Mouse (Mus musculus): ENCODE data around the gene Fkbpl. TPM values are rescaled to one million over a fixed set of nuclear protein-coding genes. Genes with fewer than 3 reads are reported as not detected.

Fkbpl gene
- polyA plus RNA-seq, 1 experiment, result 9.9 TPM

GRCm38 (mm10) chr17:34676093-34676460 lies 31.5 kb downstream of the Fkbpl start:
- H3K4me3 ChIP-seq (ENCODE audit: insufficient read depth, poor library complexity, severe bottlenecking), result no peak overlapping the region
- peaks cover 84% of the 10 kb centered on the region for H3K27me3 ChIP-seq (ENCODE audit: control insufficient read depth, insufficient read depth, insufficient read length)
- no peaks in the 10 kb centered on the region for H3K79me3 ChIP-seq (ENCODE audit: low read depth)
- no peaks in the 10 kb centered on the region for H3K36me3 ChIP-seq (ENCODE audit: control insufficient read depth, insufficient read depth)
- H3K79me2 ChIP-seq (ENCODE audit: control insufficient read depth, insufficient read depth), result no peaks in the 10 kb centered on the region
- no peak overlapping the region for H3ac ChIP-seq (ENCODE audit: control insufficient read depth, insufficient read length, low read depth)
- no peak for TF ChIP-seq CEBPB (IDR thresholded peaks at IDR 0.05; ENCODE audit: low read depth)
- no peak for TF ChIP-seq MYOD1 (IDR thresholded peaks at IDR 0.05; ENCODE audit: control insufficient read depth, insufficient read length, low read depth)
- TF ChIP-seq USF1 (IDR thresholded peaks at IDR 0.05; ENCODE audit: low read depth), result no peak
- TF ChIP-seq CTCF (IDR thresholded peaks at IDR 0.05; ENCODE audit: control insufficient read depth, insufficient read depth, insufficient read length), result no peak
- no peak for TF ChIP-seq MAX (IDR thresholded peaks at IDR 0.05)
- TF ChIP-seq MYOG (IDR thresholded peaks at IDR 0.05; ENCODE audit: control insufficient read depth, extremely low read depth, insufficient read length), result no peak
- TF ChIP-seq FOSL1 (IDR thresholded peaks at IDR 0.05; ENCODE audit: insufficient read depth, low read length, poor library complexity, severe bottlenecking), result no peak

GRCm38 (mm10) chr17:34676671-34677070 lies 32.1 kb downstream of the Fkbpl start:
- Histone ChIP-seq H3K79me3 (ENCODE audit: low read depth) (no peaks in the 10 kb centered on the region), H3K4me3 (ENCODE audit: insufficient read depth, poor library complexity, severe bottlenecking) (no peak overlapping the region), H3ac (ENCODE audit: control insufficient read depth, insufficient read length, low read depth) (no peak overlapping the region), H3K79me2 (ENCODE audit: control insufficient read depth, insufficient read depth) (no peaks in the 10 kb centered on the region), H3K36me3 (ENCODE audit: control insufficient read depth, insufficient read depth) (no peaks in the 10 kb centered on the region), H3K27me3 (ENCODE audit: control insufficient read depth, insufficient read depth, insufficient read length) (peaks cover 78% of the 10 kb centered on the region)
- TF ChIP-seq USF1 (IDR thresholded peaks at IDR 0.05; ENCODE audit: low read depth) (no peak), MAX (IDR thresholded peaks at IDR 0.05) (no peak), MYOG (IDR thresholded peaks at IDR 0.05; ENCODE audit: control insufficient read depth, extremely low read depth, insufficient read length) (no peak), CEBPB (IDR thresholded peaks at IDR 0.05; ENCODE audit: low read depth) (no peak), MYOD1 (IDR thresholded peaks at IDR 0.05; ENCODE audit: control insufficient read depth, insufficient read length, low read depth) (no peak), FOSL1 (IDR thresholded peaks at IDR 0.05; ENCODE audit: insufficient read depth, low read length, poor library complexity, severe bottlenecking) (no peak), CTCF (IDR thresholded peaks at IDR 0.05; ENCODE audit: control insufficient read depth, insufficient read depth, insufficient read length) (no peak)

- no peak overlapping the region for H3K4me3 ChIP-seq (ENCODE audit: insufficient read depth, poor library complexity, severe bottlenecking)
- TF ChIP-seq MYOG (IDR thresholded peaks at IDR 0.05; ENCODE audit: control insufficient read depth, extremely low read depth, insufficient read length) (no peak), MYOD1 (IDR thresholded peaks at IDR 0.05; ENCODE audit: control insufficient read depth, insufficient read length, low read depth) (no peak), CEBPB (IDR thresholded peaks at IDR 0.05; ENCODE audit: low read depth) (no peak), MAX (IDR thresholded peaks at IDR 0.05) (no peak), CTCF (IDR thresholded peaks at IDR 0.05; ENCODE audit: control insufficient read depth, insufficient read depth, insufficient read length) (no peak), USF1 (IDR thresholded peaks at IDR 0.05; ENCODE audit: low read depth) (no peak), FOSL1 (IDR thresholded peaks at IDR 0.05; ENCODE audit: insufficient read depth, low read length, poor library complexity, severe bottlenecking) (no peak)
- no peaks in the 10 kb centered on the region for H3K36me3 ChIP-seq (ENCODE audit: control insufficient read depth, insufficient read depth)
- H3K79me3 ChIP-seq (ENCODE audit: low read depth), result no peaks in the 10 kb centered on the region
- H3ac ChIP-seq (ENCODE audit: control insufficient read depth, insufficient read length, low read depth), result no peak overlapping the region
- H3K27me3 ChIP-seq (ENCODE audit: control insufficient read depth, insufficient read depth, insufficient read length), result peaks cover 54% of the 10 kb centered on the region
- H3K79me2 ChIP-seq (ENCODE audit: control insufficient read depth, insufficient read depth), result no peaks in the 10 kb centered on the region
These were observed 35.6 kb downstream of the Fkbpl start for GRCm38 (mm10) chr17:34680191-34680590.

- H3K27me3 ChIP-seq (ENCODE audit: control insufficient read depth, insufficient read depth, insufficient read length), result peaks cover 49% of the 10 kb centered on the region
- H3K4me3 ChIP-seq (ENCODE audit: insufficient read depth, poor library complexity, severe bottlenecking), result no peak overlapping the region
- no peaks in the 10 kb centered on the region for H3K79me3 ChIP-seq (ENCODE audit: low read depth)
- TF ChIP-seq USF1 (IDR thresholded peaks at IDR 0.05; ENCODE audit: low read depth) (no peak), CEBPB (IDR thresholded peaks at IDR 0.05; ENCODE audit: low read depth) (no peak), MAX (IDR thresholded peaks at IDR 0.05) (no peak), MYOD1 (IDR thresholded peaks at IDR 0.05; ENCODE audit: control insufficient read depth, insufficient read length, low read depth) (no peak), MYOG (IDR thresholded peaks at IDR 0.05; ENCODE audit: control insufficient read depth, extremely low read depth, insufficient read length) (no peak), FOSL1 (IDR thresholded peaks at IDR 0.05; ENCODE audit: insufficient read depth, low read length, poor library complexity, severe bottlenecking) (no peak), CTCF (IDR thresholded peaks at IDR 0.05; ENCODE audit: control insufficient read depth, insufficient read depth, insufficient read length) (no peak)
- H3K79me2 ChIP-seq (ENCODE audit: control insufficient read depth, insufficient read depth), result no peaks in the 10 kb centered on the region
- H3ac ChIP-seq (ENCODE audit: control insufficient read depth, insufficient read length, low read depth), result no peak overlapping the region
- no peaks in the 10 kb centered on the region for H3K36me3 ChIP-seq (ENCODE audit: control insufficient read depth, insufficient read depth)
These were observed 36.1 kb downstream of the Fkbpl start for GRCm38 (mm10) chr17:34680621-34681020.

- H3K79me3 ChIP-seq (ENCODE audit: low read depth), result no peaks in the 10 kb centered on the region
These were observed 36.6 kb downstream of the Fkbpl start for GRCm38 (mm10) chr17:34681132-34681571.

More at GRCm38 (mm10) chr17:34681132-34681571, 36.6 kb downstream of the Fkbpl start:
- H3K79me2 ChIP-seq (ENCODE audit: control insufficient read depth, insufficient read depth), result no peaks in the 10 kb centered on the region
- no peak overlapping the region for H3K4me3 ChIP-seq (ENCODE audit: insufficient read depth, poor library complexity, severe bottlenecking)
- H3K27me3 ChIP-seq (ENCODE audit: control insufficient read depth, insufficient read depth, insufficient read length), result peaks cover 44% of the 10 kb centered on the region
- H3ac ChIP-seq (ENCODE audit: control insufficient read depth, insufficient read length, low read depth), result no peak overlapping the region
- TF ChIP-seq FOSL1 (IDR thresholded peaks at IDR 0.05; ENCODE audit: insufficient read depth, low read length, poor library complexity, severe bottlenecking) (peak; percentile 89), MAX (IDR thresholded peaks at IDR 0.05) (peak; percentile 70), MYOD1 (IDR thresholded peaks at IDR 0.05; ENCODE audit: control insufficient read depth, insufficient read length, low read depth) (peak; percentile 33), USF1 (IDR thresholded peaks at IDR 0.05; ENCODE audit: low read depth) (no peak)
- no peaks in the 10 kb centered on the region for H3K36me3 ChIP-seq (ENCODE audit: control insufficient read depth, insufficient read depth)

Data from C2C12 (cell line).